Mouse (Mus musculus) midbrain, embryonic 10.5 days (tissue): ENCODE measurements around the gene Slc6a2. TPM values are rescaled to one million over a fixed set of nuclear protein-coding genes. Genes with fewer than 3 reads are reported as not detected.

Experiments used
- DNase-seq: peaks from one replicate; pipeline ENCODE4 v3.0.0-alpha.2; 2017; ENCODE audit warnings: low spot score
- H3K27ac ChIP-seq: fragments of 300-500 bp; sonication (generic); replicated peaks from 2 replicates; pipeline ENCODE4 v1.5.1; 2016; ENCODE audit warnings: mild to moderate bottlenecking
- H3K27me3 ChIP-seq: fragments of 300-500 bp; sonication (generic); 2 replicates; pipeline ENCODE4 v1.6.1; 2016; ENCODE audit warnings: low read depth, mild to moderate bottlenecking; ENCODE audit not compliant: poor library complexity, severe bottlenecking
- H3K36me3 ChIP-seq: fragments of 300-500 bp; sonication (generic); 2 replicates; pipeline ENCODE4 v1.6.1; 2016; ENCODE audit warnings: mild to moderate bottlenecking, moderate library complexity
- H3K4me1 ChIP-seq: fragments of 300-500 bp; sonication (generic); 2 replicates; pipeline ENCODE4 v1.6.1; 2016
- H3K4me3 ChIP-seq: fragments of 300-500 bp; sonication (generic); 2 replicates; pipeline ENCODE4 v1.5.1; 2016; ENCODE audit warnings: mild to moderate bottlenecking, moderate library complexity
- H3K9me3 ChIP-seq: fragments of 300-500 bp; sonication (generic); replicated peaks from 2 replicates; pipeline ENCODE4 v1.6.1; 2016; ENCODE audit warnings: mild to moderate bottlenecking
- WGBS: fragments of 180-500 bp; shearing (Covaris S2); methylation state at CpG from one replicate; pipeline ENCODE4 v1.1.7; 2016; 5-methylcytosine and 5-hydroxymethylcytosine counted together
- polyA plus RNA-seq: library from polyadenylated mRNA; unstranded; fragments of >200 nt; fragmentation: Nextera tagmentation; extraction: Ambion mirVana; gene quantifications from 2 replicates; pipeline ENCODE4 v1.2.1, GENCODE M21; 2016

The Slc6a2 gene
- polyA plus RNA-seq, 1 experiment from 2014 or later = not detected

DNA sequence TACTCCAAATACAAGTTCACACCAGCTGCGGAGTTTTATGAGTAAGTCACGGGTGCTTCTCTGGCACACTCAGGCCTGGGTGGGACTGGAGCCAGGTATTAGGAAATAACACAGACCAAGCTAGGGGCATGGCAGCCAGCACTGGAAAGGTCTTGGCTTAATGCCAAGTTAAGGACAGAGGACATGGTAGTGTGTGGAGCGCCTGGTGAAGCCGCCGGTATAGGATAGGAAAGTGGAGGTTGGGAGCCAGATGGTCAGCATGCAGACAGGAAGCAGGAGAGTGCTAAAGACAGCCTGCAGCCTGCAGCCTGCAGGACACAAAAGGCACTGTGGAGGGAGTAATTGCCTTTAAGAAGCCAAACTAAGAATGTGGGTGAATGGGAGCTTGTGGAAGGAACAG lies 13.1 kb downstream of the Slc6a2 start:
- no peak overlapping the region for H3K27ac ChIP-seq
- H3K27me3 ChIP-seq = no peaks in the 10 kb centered on the region
- no peak for DNase-seq
- no peaks in the 10 kb centered on the region for H3K9me3 ChIP-seq
- WGBS = 92% methylated on average over 5 of the region's 5 CpGs
- peaks cover 20% of the 10 kb centered on the region; the same call in 1 of the 2 replicates for H3K4me1 ChIP-seq
- no peaks in the 10 kb centered on the region for H3K36me3 ChIP-seq
- H3K4me3 ChIP-seq = no peak overlapping the region

DNA sequence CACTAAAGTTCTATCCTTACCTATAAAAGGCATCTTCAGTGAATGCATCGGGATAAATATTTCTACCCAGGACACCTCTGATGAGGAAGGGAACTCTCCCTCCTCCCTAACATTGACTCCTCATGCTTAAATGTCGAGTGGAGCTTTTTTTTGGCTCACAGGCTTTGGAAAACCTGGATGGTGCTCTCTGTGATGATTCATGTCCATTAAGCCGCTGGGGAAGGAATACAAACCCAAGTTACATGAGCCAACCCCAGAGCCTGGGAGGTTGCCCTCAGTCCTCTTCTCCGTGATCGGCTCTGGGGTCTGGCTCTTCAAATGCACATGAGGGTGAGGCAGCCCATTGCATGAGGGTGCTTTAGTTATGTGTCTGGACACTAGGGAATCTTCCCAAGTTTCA lies 16.8 kb downstream of the Slc6a2 start:
- WGBS = 91% methylated on average over 5 of the region's 5 CpGs
- Histone ChIP-seq H3K36me3 (no peaks in the 10 kb centered on the region), H3K27ac (no peak overlapping the region), H3K9me3 (no peaks in the 10 kb centered on the region), H3K4me3 (no peak overlapping the region), H3K27me3 (no peaks in the 10 kb centered on the region), H3K4me1 (peaks cover 20% of the 10 kb centered on the region; the same call in 1 of the 2 replicates)
- no peak for DNase-seq

GRCm38 (mm10) chr8:92982491-92982890 lies 22.6 kb downstream of the Slc6a2 start:
- Histone ChIP-seq H3K27me3 (no peaks in the 10 kb centered on the region), H3K36me3 (no peaks in the 10 kb centered on the region), H3K4me1 (no peaks in the 10 kb centered on the region), H3K4me3 (no peak overlapping the region), H3K9me3 (no peaks in the 10 kb centered on the region), H3K27ac (no peak overlapping the region)
- DNase-seq = no peak
- WGBS = 89% methylated on average over 3 of the region's 3 CpGs

DNA sequence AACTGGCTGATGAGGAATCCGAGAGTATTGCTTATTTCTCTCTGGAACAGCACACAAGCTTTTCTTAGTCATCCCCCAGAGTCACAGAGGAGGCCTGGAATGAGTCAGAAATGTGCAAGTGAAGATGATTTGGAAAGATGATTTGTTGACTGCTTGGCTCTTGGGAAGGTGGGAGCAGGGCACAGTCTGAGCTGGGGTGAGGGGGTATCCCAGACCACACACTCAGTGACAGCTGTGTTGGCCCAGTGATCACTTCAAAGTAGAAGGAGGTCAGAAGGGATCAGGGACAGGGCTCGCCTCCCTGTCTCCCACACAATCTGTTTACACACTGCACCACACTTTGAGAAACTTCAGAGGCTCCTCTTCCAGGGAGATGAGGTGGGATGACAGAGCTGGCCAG lies 24.5 kb downstream of the Slc6a2 start:
- 57% methylated on average over 2 of the region's 2 CpGs for WGBS
- H3K27me3 ChIP-seq = no peaks in the 10 kb centered on the region
- H3K27ac ChIP-seq = no peak overlapping the region
- no peaks in the 10 kb centered on the region for H3K36me3 ChIP-seq
- H3K9me3 ChIP-seq = no peaks in the 10 kb centered on the region
- no peaks in the 10 kb centered on the region for H3K4me1 ChIP-seq
- no peak overlapping the region for H3K4me3 ChIP-seq
- DNase-seq = no peak

DNA sequence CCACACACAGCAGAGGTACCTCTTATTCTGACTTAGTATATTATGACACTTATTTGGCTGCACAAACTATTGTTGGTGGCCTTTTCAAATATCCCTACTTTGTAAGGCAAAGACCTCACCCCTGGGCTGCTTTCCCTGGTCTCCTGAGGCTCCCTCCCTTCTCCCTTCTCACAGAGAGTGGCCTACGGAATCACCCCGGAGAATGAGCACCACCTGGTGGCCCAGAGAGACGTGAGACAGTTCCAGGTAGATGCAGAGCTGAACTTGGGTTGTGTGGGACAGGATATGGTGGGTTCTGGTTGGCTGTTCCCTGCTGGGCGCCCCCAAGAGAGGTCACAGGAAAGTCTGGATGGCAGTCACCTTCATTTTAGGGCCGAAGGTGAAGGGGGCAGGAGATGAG lies 37.0 kb downstream of the Slc6a2 start:
- 34% methylated on average over 5 of the region's 5 CpGs for WGBS
- peak; percentile 21 for DNase-seq
- H3K36me3 ChIP-seq = no peaks in the 10 kb centered on the region
- H3K9me3 ChIP-seq = no peaks in the 10 kb centered on the region
- no peak overlapping the region for H3K4me3 ChIP-seq
- no peaks in the 10 kb centered on the region for H3K4me1 ChIP-seq
- H3K27me3 ChIP-seq = no peaks in the 10 kb centered on the region
- H3K27ac ChIP-seq = no peak overlapping the region

GRCm38 (mm10) chr8:92998600-92998999 lies 38.7 kb downstream of the Slc6a2 start:
- WGBS = 46% methylated on average over 2 of the region's 2 CpGs
- Histone ChIP-seq H3K27ac (no peak overlapping the region), H3K9me3 (no peaks in the 10 kb centered on the region), H3K4me3 (no peak overlapping the region), H3K27me3 (no peaks in the 10 kb centered on the region), H3K4me1 (no peaks in the 10 kb centered on the region), H3K36me3 (no peaks in the 10 kb centered on the region)
- DNase-seq = peak; percentile 34

DNA sequence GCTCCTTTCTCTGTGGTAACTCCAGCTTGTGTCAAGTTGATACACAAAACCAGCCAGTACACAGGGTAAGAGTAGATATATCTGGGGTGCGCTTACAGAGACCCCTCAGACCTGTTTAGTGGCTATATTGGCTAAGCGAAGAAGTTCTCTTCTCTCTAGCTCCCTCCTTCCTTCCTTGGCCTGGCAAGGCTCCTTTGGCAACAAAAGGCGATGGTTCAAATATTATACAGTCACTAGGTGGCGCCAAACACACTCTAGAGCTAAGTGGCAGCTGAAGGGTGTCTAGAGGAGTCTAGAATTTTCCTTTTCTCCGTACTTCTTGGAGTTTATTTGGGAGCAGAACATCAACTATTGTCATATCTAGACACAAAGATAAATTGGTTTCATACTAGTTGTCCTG lies 50.4 kb downstream of the Slc6a2 start:
- H3K4me3 ChIP-seq = no peak overlapping the region
- H3K27ac ChIP-seq = no peak overlapping the region
- 30% methylated on average over 5 of the region's 5 CpGs for WGBS
- DNase-seq = peak; percentile 27
- H3K4me1 ChIP-seq = no peaks in the 10 kb centered on the region
- no peaks in the 10 kb centered on the region for H3K9me3 ChIP-seq
- no peaks in the 10 kb centered on the region for H3K27me3 ChIP-seq
- H3K36me3 ChIP-seq = no peaks in the 10 kb centered on the region

- no peaks in the 10 kb centered on the region for H3K4me1 ChIP-seq
- H3K9me3 ChIP-seq = no peaks in the 10 kb centered on the region
- H3K36me3 ChIP-seq = no peaks in the 10 kb centered on the region
- no peak overlapping the region for H3K27ac ChIP-seq
- WGBS = 10% methylated on average over 9 of the region's 9 CpGs
- H3K27me3 ChIP-seq = no peaks in the 10 kb centered on the region
- H3K4me3 ChIP-seq = no peak overlapping the region
- DNase-seq = peak; percentile 85
These were observed 51.6 kb downstream of the Slc6a2 start for GRCm38 (mm10) chr8:93011439-93011838.

GRCm38 (mm10) chr8:93012226-93012625 lies 52.3 kb downstream of the Slc6a2 start:
- peak; percentile 16 for DNase-seq
- Histone ChIP-seq H3K27me3 (no peaks in the 10 kb centered on the region), H3K4me1 (no peaks in the 10 kb centered on the region), H3K27ac (no peak overlapping the region), H3K36me3 (no peaks in the 10 kb centered on the region), H3K9me3 (no peaks in the 10 kb centered on the region), H3K4me3 (no peak overlapping the region)
- 72% methylated on average over 6 of the region's 6 CpGs for WGBS

- Histone ChIP-seq H3K36me3 (no peaks in the 10 kb centered on the region), H3K27ac (no peak overlapping the region), H3K4me3 (no peak overlapping the region), H3K27me3 (no peaks in the 10 kb centered on the region), H3K4me1 (no peaks in the 10 kb centered on the region), H3K9me3 (no peaks in the 10 kb centered on the region)
- DNase-seq = no peak
- WGBS = 82% methylated on average over 4 of the region's 4 CpGs
These were observed 54.4 kb downstream of the Slc6a2 start for GRCm38 (mm10) chr8:93014300-93014699.

DNA sequence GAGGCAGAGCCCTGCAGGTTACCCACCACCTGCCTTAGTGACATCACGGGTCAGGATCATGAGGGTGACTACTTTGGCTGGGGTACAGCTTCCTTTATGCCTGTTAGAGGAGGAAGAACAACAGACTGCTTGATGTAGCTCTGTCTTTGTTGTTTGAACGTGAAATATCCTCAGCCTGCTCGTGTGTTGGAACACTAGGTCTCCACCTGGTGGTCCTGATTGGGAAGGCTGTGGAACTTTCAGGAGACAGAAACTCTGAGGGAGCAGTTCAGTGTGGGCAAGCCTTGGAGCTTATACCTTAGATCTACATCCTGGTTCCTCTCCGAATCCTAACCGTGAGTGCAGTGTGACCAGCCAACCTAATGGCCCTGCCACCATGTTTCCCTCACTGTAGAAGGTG lies 61.9 kb downstream of the Slc6a2 start:
- Histone ChIP-seq H3K27me3 (no peaks in the 10 kb centered on the region), H3K36me3 (no peaks in the 10 kb centered on the region), H3K4me1 (peaks cover under 1% of the 10 kb centered on the region), H3K9me3 (no peaks in the 10 kb centered on the region), H3K27ac (no peak overlapping the region), H3K4me3 (no peak overlapping the region)
- WGBS = 79% methylated on average over 5 of the region's 5 CpGs
- DNase-seq = no peak

DNA sequence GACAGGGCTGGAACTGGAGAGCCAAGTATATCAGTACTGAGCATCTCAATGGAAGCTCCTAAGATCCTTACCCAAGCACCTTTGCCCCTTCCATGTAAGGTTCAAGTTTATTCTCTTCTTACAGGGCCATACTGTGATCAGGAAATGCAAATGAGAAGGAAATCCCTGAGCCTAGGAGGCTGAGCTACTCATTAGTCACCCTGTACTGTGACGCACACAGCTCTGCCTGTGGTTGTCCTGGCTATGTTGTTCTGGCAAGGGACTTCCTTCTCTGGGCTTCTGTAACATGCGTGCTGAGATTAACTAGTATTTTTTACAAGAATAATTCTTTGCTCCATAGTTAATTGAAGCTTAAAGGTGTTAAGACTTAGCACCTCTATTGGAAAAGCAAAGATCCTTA lies 70.8 kb downstream of the Slc6a2 start:
- DNase-seq = no peak
- H3K27ac ChIP-seq = no peak overlapping the region
- WGBS = 84% methylated on average over 2 of the region's 2 CpGs
- H3K9me3 ChIP-seq = no peaks in the 10 kb centered on the region
- peaks cover 7% of the 10 kb centered on the region for H3K4me1 ChIP-seq
- no peak overlapping the region for H3K4me3 ChIP-seq
- no peaks in the 10 kb centered on the region for H3K36me3 ChIP-seq
- no peaks in the 10 kb centered on the region for H3K27me3 ChIP-seq

DNA sequence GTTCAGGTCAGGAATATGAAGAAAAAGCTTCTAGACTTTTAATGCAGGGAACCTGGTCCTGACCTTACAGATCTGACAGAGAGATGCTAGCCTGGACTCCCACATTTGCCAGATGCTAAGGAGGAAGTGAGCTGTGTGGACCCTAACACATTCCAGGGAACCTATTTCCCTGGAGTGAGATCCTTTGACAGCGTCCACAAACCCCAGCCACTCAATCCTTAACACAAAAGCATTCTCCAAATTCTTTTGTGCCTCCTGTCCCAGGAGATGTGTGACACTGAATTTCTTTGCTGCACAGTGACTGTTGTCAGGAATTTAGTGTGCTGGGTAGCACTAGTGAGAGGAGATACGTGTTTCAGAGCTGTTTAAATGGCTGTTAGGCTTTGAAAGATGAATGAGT lies 79.0 kb downstream of the Slc6a2 start:
- H3K4me3 ChIP-seq = no peak overlapping the region
- H3K4me1 ChIP-seq = peaks cover 15% of the 10 kb centered on the region
- no peaks in the 10 kb centered on the region for H3K9me3 ChIP-seq
- 3% methylated on average over 2 of the region's 2 CpGs for WGBS
- no peak for DNase-seq
- no peaks in the 10 kb centered on the region for H3K27me3 ChIP-seq
- peak overlapping the region; percentile 49; the same call in 1 of the 2 replicates for H3K27ac ChIP-seq
- no peaks in the 10 kb centered on the region for H3K36me3 ChIP-seq

DNA sequence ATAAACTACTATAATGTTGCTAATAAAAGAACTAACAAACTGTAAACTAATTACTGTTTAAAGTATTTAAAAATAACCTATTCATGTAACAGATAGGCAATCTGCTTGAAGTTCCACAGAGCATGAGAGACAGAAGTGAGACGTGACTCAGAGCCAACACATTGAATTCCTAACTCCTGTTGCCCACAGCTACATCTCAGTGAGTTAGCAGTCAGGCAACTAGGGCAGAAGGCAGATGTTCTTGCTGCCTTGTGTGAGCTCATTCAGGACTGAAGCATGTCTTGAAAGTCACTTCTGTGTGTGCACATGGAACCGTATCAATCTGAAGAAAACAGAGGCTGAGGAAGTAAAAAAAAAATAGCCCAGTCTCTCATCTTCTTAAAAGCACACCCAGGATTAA lies 80.4 kb downstream of the Slc6a2 start:
- DNase-seq = no peak
- WGBS = 82% methylated on average over 2 of the region's 2 CpGs
- no peak overlapping the region for H3K4me3 ChIP-seq

More for the DNA sequence above, 80.4 kb downstream of the Slc6a2 start:
- Histone ChIP-seq H3K27me3 (no peaks in the 10 kb centered on the region), H3K4me1 (peaks cover 15% of the 10 kb centered on the region), H3K36me3 (no peaks in the 10 kb centered on the region), H3K9me3 (no peaks in the 10 kb centered on the region), H3K27ac (no peak overlapping the region)
